Comparison of ENCODE assay signal across 20 mouse cellular contexts in genomic region chr1:175431356-175432053, GRCm38 (mm10).
DNase-seq lines count a peak whose midpoint lies in the region; ATAC-seq lines count a peak whose summit lies in the region.
"Had no signal": no experiment of that assay in that cellular context is flagged by ENCODE, and none has a peak within 500 bp of the region (broad histone marks: within the 10 kb centered on the region; RNA-seq: fewer than 3 reads in every experiment).

No protein-coding gene starts in this region.

- H3K36me3 ChIP-seq in hindbrain, embryonic 11.5 days (ENCODE audit: control insufficient read depth, insufficient read depth, low read length) = no peaks in the 10 kb centered on the region
- H3K36me3 ChIP-seq in hindbrain, embryonic 14.5 days (replicated peaks; ENCODE audit: control insufficient read depth, insufficient read depth) = no peaks in the 10 kb centered on the region
- H3K36me3 ChIP-seq: forebrain, embryonic 15.5 days; heart, embryonic 12.5 days; liver, embryonic 13.5 days; midbrain, embryonic 12.5 days; stomach, embryonic 15.5 days had no signal

- WGBS in hindbrain, embryonic 11.5 days = 57% methylated on average over 4 of the region's 4 CpGs
- 55% methylated on average over 4 of the region's 4 CpGs for WGBS in hindbrain, embryonic 14.5 days

- peak; percentile 62 for ATAC-seq in hindbrain, embryonic 11.5 days (ENCODE audit: low FRiP score)
- ATAC-seq in hindbrain, embryonic 14.5 days (ENCODE audit: low FRiP score) = no peak
- no peak for ATAC-seq in megakaryocyte-erythroid progenitor cell, adult 5-6 weeks (replicated peaks; ENCODE audit: low FRiP score, low TSS enrichment, poor library complexity, severe bottlenecking)
- ATAC-seq: forebrain, embryonic 15.5 days; lung, postnatal 0 days had no signal

- no peaks in the 10 kb centered on the region for H3K9me3 ChIP-seq in hindbrain, embryonic 11.5 days (ENCODE audit: control insufficient read depth, low read length)
- no peaks in the 10 kb centered on the region for H3K9me3 ChIP-seq in hindbrain, embryonic 14.5 days (ENCODE audit: control insufficient read depth, low read length)
- H3K9me3 ChIP-seq: forebrain, embryonic 15.5 days; heart, embryonic 12.5 days; liver, embryonic 13.5 days; midbrain, embryonic 12.5 days; stomach, embryonic 15.5 days had no signal

- no peak overlapping the region for H3K4me2 ChIP-seq in hindbrain, embryonic 11.5 days (replicated peaks; ENCODE audit: low read depth, low read length)
- H3K4me2 ChIP-seq in hindbrain, embryonic 14.5 days (replicated peaks) = no peak overlapping the region
- H3K4me2 ChIP-seq: forebrain, embryonic 15.5 days; heart, embryonic 12.5 days; liver, embryonic 13.5 days; midbrain, embryonic 12.5 days; stomach, embryonic 15.5 days had no signal

- H3K4me3 ChIP-seq in hindbrain, embryonic 11.5 days (ENCODE audit: low read depth, low read length) = no peak overlapping the region
- no peak overlapping the region for H3K4me3 ChIP-seq in hindbrain, embryonic 14.5 days (replicated peaks; ENCODE audit: low read length)
- H3K4me3 ChIP-seq: forebrain, embryonic 15.5 days; heart, embryonic 12.5 days; liver, embryonic 13.5 days; midbrain, embryonic 12.5 days; stomach, embryonic 15.5 days had no signal

- no peaks in the 10 kb centered on the region for H3K4me1 ChIP-seq in hindbrain, embryonic 11.5 days (replicated peaks; ENCODE audit: control insufficient read depth, insufficient read depth, low read length)
- H3K4me1 ChIP-seq in hindbrain, embryonic 14.5 days (replicated peaks; ENCODE audit: control insufficient read depth, insufficient read depth, low read length) = peaks cover 3% of the 10 kb centered on the region; the same call in 1 of the 2 replicates
- H3K4me1 ChIP-seq: heart, embryonic 12.5 days; liver, embryonic 13.5 days; stomach, embryonic 15.5 days had no signal

- H3K9ac ChIP-seq in hindbrain, embryonic 11.5 days (ENCODE audit: low read depth, low read length) = no peak overlapping the region
- no peak overlapping the region for H3K9ac ChIP-seq in hindbrain, embryonic 14.5 days
- H3K9ac ChIP-seq: forebrain, embryonic 15.5 days; heart, embryonic 12.5 days; liver, embryonic 13.5 days; midbrain, embryonic 12.5 days; stomach, embryonic 15.5 days had no signal

- peak; percentile 19 for DNase-seq in hindbrain, embryonic 11.5 days (ENCODE audit: low spot score)
- DNase-seq in hindbrain, embryonic 14.5 days (ENCODE audit: low spot score) = no peak
- DNase-seq in right cerebral cortex, adult 18-20 months = peak; percentile 43
- no peak for DNase-seq in right cerebral cortex, adult 2 months (ENCODE audit: low spot score in 2 of 2)
- peak; percentile 90 to 92 for DNase-seq in cerebellum, postnatal 14 days
- DNase-seq in retina, postnatal 1 day = peak; percentile 37
- DNase-seq in gastrocnemius, postnatal 4 days (ENCODE audit: low spot score in 2 of 2) = no peak
- DNase-seq: adrenal gland, postnatal 36 days; gastrocnemius, postnatal 14 days; heart, postnatal 4 days; kidney, adult 11 months; kidney, postnatal 36 days; liver, embryonic 13.5 days; thymus, postnatal 14 days had no signal

- H3K27me3 ChIP-seq in hindbrain, embryonic 11.5 days (ENCODE audit: control insufficient read depth, insufficient read depth, low read length) = no peaks in the 10 kb centered on the region
- no peaks in the 10 kb centered on the region for H3K27me3 ChIP-seq in hindbrain, embryonic 14.5 days (ENCODE audit: control insufficient read depth, insufficient read depth, low read length)
- H3K27me3 ChIP-seq: forebrain, embryonic 15.5 days; heart, embryonic 12.5 days; liver, embryonic 13.5 days; midbrain, embryonic 12.5 days; stomach, embryonic 15.5 days had no signal

- peak overlapping the region; percentile 11; the same call in 1 of the 2 replicates for H3K27ac ChIP-seq in hindbrain, embryonic 11.5 days (ENCODE audit: low read depth, low read length)
- no peak overlapping the region for H3K27ac ChIP-seq in hindbrain, embryonic 14.5 days
- H3K27ac ChIP-seq: forebrain, embryonic 15.5 days; liver, embryonic 13.5 days; midbrain, embryonic 12.5 days; stomach, embryonic 15.5 days had no signal

Comparison
In these comparisons a context has a peak if more than half of its experiments do, and no peak if none do; other contexts are left out.
1. DNase-seq: peak in hindbrain, embryonic 11.5 days (single experiment), right cerebral cortex, adult 18-20 months (single experiment), cerebellum, postnatal 14 days (2 of 2) and retina, postnatal 1 day (single experiment); none in hindbrain, embryonic 14.5 days (single experiment), right cerebral cortex, adult 2 months (0 of 2) and gastrocnemius, postnatal 4 days (0 of 2).